Mouse (Mus musculus) liver, embryonic 14.5 days (tissue): ENCODE data around the gene Cfap57. TPM values are rescaled to one million over a fixed set of nuclear protein-coding genes. Genes with fewer than 3 reads are reported as not detected.

Source experiments
- ATAC-seq: fragments of 200-750 bp; cut with Nextera tagmentation; 2 replicates; pipeline ENCODE4 v1.8.0; 2017; ENCODE audit warnings: moderate number of reproducible peaks, mild to moderate bottlenecking, moderate library complexity; ENCODE audit not compliant: insufficient read depth
- DNase-seq, 3 experiments: peaks; one replicate each; pipeline ENCODE4 v3.0.0-alpha.2; 2012 to 2013; ENCODE audit warnings: low read depth in 3 of 3, low spot score in 3 of 3
- H3K27ac ChIP-seq: fragments of 300-500 bp; sonication (generic); 2 replicates; pipeline ENCODE4 v1.5.1; 2014; ENCODE audit warnings: moderate library complexity, mild to moderate bottlenecking, control low read depth, inconsistent platforms
- H3K27me3 ChIP-seq: fragments of 300-500 bp; sonication (generic); 2 replicates; pipeline ENCODE4 v1.6.1; 2014; ENCODE audit warnings: mild to moderate bottlenecking, low read length, moderate library complexity; ENCODE audit not compliant: control insufficient read depth, insufficient read depth
- H3K36me3 ChIP-seq: fragments of 300-500 bp; sonication (generic); replicated peaks from 2 replicates; pipeline ENCODE4 v1.6.1; 2014; ENCODE audit warnings: low read depth; ENCODE audit not compliant: control insufficient read depth, insufficient read depth
- H3K4me1 ChIP-seq, 2 experiments: fragments of 200-500 bp in 1 of 2; fragments of 300-500 bp in 1 of 2; sonication (generic) in 1 of 2; replicated peaks; 2 replicates each; pipeline ENCODE4 v1.6.1; 2012 to 2014; ENCODE audit warnings: antibody characterized with exemption in 1 of 2, inconsistent platforms in 1 of 2, low read length in 1 of 2; ENCODE audit not compliant: control insufficient read depth in 2 of 2, insufficient read depth in 2 of 2
- H3K4me2 ChIP-seq: fragments of 300-500 bp; sonication (generic); 2 replicates; pipeline ENCODE4 v1.6.1; 2014; ENCODE audit warnings: low read depth, mild to moderate bottlenecking, control low read depth, moderate library complexity
- H3K4me3 ChIP-seq, 2 experiments: fragments of 200-500 bp in 1 of 2; fragments of 300-500 bp in 1 of 2; sonication (generic) in 1 of 2; 2 replicates each; pipeline ENCODE4 v1.5.1; 2012 to 2014; ENCODE audit warnings: low read depth in 2 of 2, low read length in 2 of 2, mild to moderate bottlenecking in 2 of 2, control low read depth in 1 of 2, inconsistent platforms in 1 of 2, moderate library complexity in 1 of 2; ENCODE audit not compliant: insufficient read depth in 1 of 2
- H3K9ac ChIP-seq: fragments of 300-500 bp; sonication (generic); replicated peaks from 2 replicates; pipeline ENCODE4 v1.6.1; 2014; ENCODE audit warnings: mild to moderate bottlenecking, control low read depth, moderate library complexity
- H3K9me3 ChIP-seq: fragments of 300-500 bp; sonication (generic); 2 replicates; pipeline ENCODE4 v1.6.1; 2016; ENCODE audit warnings: low read length, mixed read lengths; ENCODE audit not compliant: control insufficient read depth
- CTCF ChIP-seq: IDR thresholded peaks from 2 replicates; pipeline ENCODE4 v1.5.1; 2016; ENCODE audit warnings: antibody characterized with exemption, low read depth, control low read depth
- EP300 ChIP-seq: IDR thresholded peaks from 2 replicates; pipeline ENCODE4 v1.6.1; 2016; ENCODE audit warnings: antibody characterized with exemption, low read depth
- WGBS: fragments of 180-500 bp; shearing (Covaris S2); extraction: QIAGEN DNeasy Blood & Tissue Kit; methylation state at CpG from one replicate; pipeline ENCODE4 v1.1.7; 2014; ENCODE audit not compliant: insufficient replicate concordance; 5-methylcytosine and 5-hydroxymethylcytosine counted together
- polyA plus RNA-seq, 2 experiments: library from polyadenylated mRNA; depleted of rRNA in 1 of 2; stranded (reverse) in 1 of 2; unstranded in 1 of 2; fragments of >200 nt; fragmentation: Nextera tagmentation in 1 of 2; extraction: Ambion mirVana in 1 of 2; gene quantifications; 2 replicates each; pipeline versions ENCODE4 v1.2.1 to v1.2.3; 2012 to 2014

Gene Cfap57
- polyA plus RNA-seq, 2 experiments = 0.54 to 1.3 TPM

GRCm38 (mm10) chr4:118537801-118538200 lies 82.8 kb downstream of the Cfap57 start:
- no peak overlapping the region for H3K27ac ChIP-seq
- 26% methylated on average over 6 of the region's 6 CpGs for WGBS
- H3K36me3 ChIP-seq = no peaks in the 10 kb centered on the region
- H3K4me2 ChIP-seq = no peak overlapping the region
- no peak overlapping the region for H3K4me3 ChIP-seq
- H3K4me1 ChIP-seq = no peaks in the 10 kb centered on the region; a peak in 1 of 4 replicates
- no peaks in the 10 kb centered on the region for H3K9me3 ChIP-seq
- DNase-seq = no peak
- TF ChIP-seq EP300 (no peak), CTCF (no peak)
- H3K9ac ChIP-seq = no peak overlapping the region
- ATAC-seq = no peak
- H3K27me3 ChIP-seq = no peaks in the 10 kb centered on the region

- Histone ChIP-seq H3K27ac (no peak overlapping the region), H3K9ac (no peak overlapping the region), H3K4me1 (no peaks in the 10 kb centered on the region; a peak in 1 of 4 replicates), H3K36me3 (no peaks in the 10 kb centered on the region), H3K27me3 (no peaks in the 10 kb centered on the region), H3K4me3 (no peak overlapping the region), H3K4me2 (no peak overlapping the region), H3K9me3 (no peaks in the 10 kb centered on the region)
- DNase-seq (no peak), ATAC-seq (no peak)
- TF ChIP-seq CTCF = no peak
- no peak for TF ChIP-seq EP300
- WGBS = 72% methylated on average over 6 of the region's 6 CpGs
Measured at GRCm38 (mm10) chr4:118535610-118536009, 85.0 kb downstream of the Cfap57 start.

- Histone ChIP-seq H3K4me2 (no peak overlapping the region), H3K9ac (no peak overlapping the region), H3K36me3 (no peaks in the 10 kb centered on the region), H3K9me3 (no peaks in the 10 kb centered on the region), H3K4me3 (no peak overlapping the region), H3K4me1 (no peaks in the 10 kb centered on the region; a peak in 1 of 4 replicates), H3K27ac (no peak overlapping the region), H3K27me3 (no peaks in the 10 kb centered on the region)
- no peak for ATAC-seq
- DNase-seq = no peak
- TF ChIP-seq CTCF (no peak), EP300 (no peak)
- 54% methylated on average over 7 of the region's 7 CpGs for WGBS
Measured at GRCm38 (mm10) chr4:118533605-118534004, 87.0 kb downstream of the Cfap57 start.

GRCm38 (mm10) chr4:118533156-118533555 lies 87.4 kb downstream of the Cfap57 start:
- H3K4me2 ChIP-seq = no peak overlapping the region
- H3K27ac ChIP-seq = no peak overlapping the region
- TF ChIP-seq EP300 = no peak
- TF ChIP-seq CTCF = no peak
- no peaks in the 10 kb centered on the region for H3K27me3 ChIP-seq
- H3K9ac ChIP-seq = no peak overlapping the region
- ATAC-seq = no peak
- H3K4me3 ChIP-seq = no peak overlapping the region
- H3K36me3 ChIP-seq = no peaks in the 10 kb centered on the region
- DNase-seq = no peak
- H3K9me3 ChIP-seq = no peaks in the 10 kb centered on the region
- 33% methylated on average over 3 of the region's 4 CpGs for WGBS
- H3K4me1 ChIP-seq = no peaks in the 10 kb centered on the region; a peak in 1 of 4 replicates

- WGBS = 42% methylated on average over 5 of the region's 5 CpGs
- Histone ChIP-seq H3K4me2 (no peak overlapping the region), H3K27ac (no peak overlapping the region), H3K27me3 (no peaks in the 10 kb centered on the region), H3K36me3 (no peaks in the 10 kb centered on the region), H3K4me3 (no peak overlapping the region), H3K9me3 (no peaks in the 10 kb centered on the region), H3K4me1 (no peaks in the 10 kb centered on the region; a peak in 1 of 4 replicates), H3K9ac (no peak overlapping the region)
- no peak for TF ChIP-seq CTCF
- TF ChIP-seq EP300 = no peak
- ATAC-seq (no peak), DNase-seq (no peak)
Measured at GRCm38 (mm10) chr4:118532663-118533062, 87.9 kb downstream of the Cfap57 start.
